Mouse (Mus musculus) embryonic fibroblast, embryonic 13.5 days (primary cell): Measurements from ENCODE around the gene Adnp.
"Not testable (repeated sequence)": the region's sequence is repeated elsewhere in the genome, so short reads cannot be mapped to it uniquely, and the experiment has no call there.

Experiments used
- CTCF ChIP-seq: IDR thresholded peaks from 2 replicates; pipeline ENCODE4 v1.5.1; 2011; ENCODE audit warnings: mild to moderate bottlenecking, control low read depth, low read length, moderate library complexity, borderline replicate concordance; ENCODE audit not compliant: insufficient read depth
- POLR2A ChIP-seq: IDR thresholded peaks from 2 replicates; pipeline ENCODE4 v1.6.1; 2011; ENCODE audit warnings: low read depth, mild to moderate bottlenecking, control low read depth, low read length, moderate library complexity

GRCm38 (mm10) chr2:168157974-168158373, 48.9 kb downstream of the Adnp start:
- not testable (repeated sequence) for TF ChIP-seq CTCF, POLR2A
